Mouse (Mus musculus) left cerebral cortex, postnatal 10 days (tissue): ENCODE data around the gene Lypd9. TPM values are rescaled to one million over a fixed set of nuclear protein-coding genes. Genes with fewer than 3 reads are reported as not detected.
A peak's percentile ranks its signal among the peaks of the same experiment; 100 is the strongest.
"Not testable (repeated sequence)": the region's sequence is repeated elsewhere in the genome, so short reads cannot be mapped to it uniquely, and the experiment has no call there.

ENCODE experiments used
- DNase-seq, 2 experiments: peaks; one replicate each; pipeline ENCODE4 v3.0.0; 2021 to 2022; ENCODE audit warnings: low spot score in 2 of 2, mixed read lengths in 1 of 2; ENCODE audit errors: extremely low spot score in 1 of 2
- intact Hi-C: fragments of 180-260 bp; cut with DNase I; formaldehyde crosslinking; loops from one replicate; pipeline ENCODE4 v1.15.1; 2025
- total RNA-seq, 2 experiments: library from RNA; stranded (reverse); gene quantifications; 2 replicates each; pipeline ENCODE4 v1.2.3; 2021

Lypd9 gene
- total RNA-seq: not detected

DNA sequence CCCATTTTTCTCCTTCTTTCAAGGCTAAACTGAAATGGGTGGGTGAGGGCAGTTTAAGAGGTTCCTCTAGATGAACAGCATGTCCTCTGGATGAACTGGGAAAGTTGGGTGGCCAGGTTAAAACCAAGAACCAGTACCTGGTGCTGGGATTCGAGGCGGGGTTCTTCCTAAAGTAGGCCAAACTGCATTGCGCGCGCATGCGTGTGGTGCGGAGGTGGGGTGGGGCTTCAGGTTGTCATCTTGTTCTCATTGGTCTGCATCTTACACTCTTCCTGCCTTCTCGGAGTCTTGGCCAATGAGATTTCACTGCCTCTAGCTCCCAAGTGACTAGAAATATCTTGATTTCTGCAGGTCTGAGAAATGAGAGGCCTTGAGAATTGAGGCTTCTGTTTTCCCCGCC, at the start of gene Lypd9:
TSS of gene Lypd9 (minus strand) at position 165 of the 400 bp plus-strand sequence.
- intact Hi-C loops: no loop called here
- DNase-seq: no peak

DNA sequence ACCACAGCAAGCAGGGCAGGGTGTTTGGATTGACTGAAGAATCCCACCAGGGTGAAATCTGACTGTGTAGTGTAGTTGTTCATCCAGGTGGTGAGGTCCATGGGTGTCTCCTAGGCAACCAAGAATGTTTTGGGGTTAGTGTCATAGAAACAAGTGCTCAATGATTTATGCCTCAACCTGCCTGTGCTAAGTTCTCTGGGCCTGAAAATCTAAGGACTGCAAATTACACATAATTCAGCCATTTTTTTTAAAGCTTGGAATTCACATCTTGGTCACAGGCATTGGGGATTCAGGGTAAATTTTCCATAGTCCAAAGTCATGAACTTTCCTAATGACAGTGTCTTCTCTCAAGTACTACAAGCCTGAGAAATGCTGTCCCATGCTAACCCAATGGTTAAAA, 49.7 kb upstream of the Lypd9 start, which contains the start of gene Olfr331:
TSS of gene Olfr331 (minus strand) at position 101 of the 400 bp plus-strand sequence.
- DNase-seq, intact Hi-C loops: not testable (repeated sequence)

- intact Hi-C loops: no loop called here
- peak in 1 of 2 experiments; percentile 28 for DNase-seq
Observed at GRCm38 (mm10) chr11:58499290-58499689, 46.6 kb upstream of the Lypd9 start.

GRCm38 (mm10) chr11:58498761-58499160, 46.0 kb upstream of the Lypd9 start:
- no peak for DNase-seq
- intact Hi-C loops: no loop called here

GRCm38 (mm10) chr11:58492455-58492854, 39.7 kb upstream of the Lypd9 start, which contains the start of gene Olfr332:
TSS of gene Olfr332 (minus strand) at chr11:58492555.
- intact Hi-C loops: loop anchor here (5.0 kb wide), 1 partner anchor 90 kb away; no protein-coding TSS in a partner anchor
- no peak for DNase-seq

GRCm38 (mm10) chr11:58462170-58462569, 9.4 kb upstream of the Lypd9 start, which contains the start of gene Olfr30:
TSS of gene Olfr30 (minus strand) at chr11:58462270.
- no peak for DNase-seq
- intact Hi-C loops: no loop called here

GRCm38 (mm10) chr11:58453592-58453991, 869 bp upstream of the Lypd9 start:
- intact Hi-C loops: no loop called here
- no peak for DNase-seq

- DNase-seq: no peak
- intact Hi-C loops: no loop called here
Observed at GRCm38 (mm10) chr11:58437866-58438265, 14.9 kb downstream of the Lypd9 start.

DNA sequence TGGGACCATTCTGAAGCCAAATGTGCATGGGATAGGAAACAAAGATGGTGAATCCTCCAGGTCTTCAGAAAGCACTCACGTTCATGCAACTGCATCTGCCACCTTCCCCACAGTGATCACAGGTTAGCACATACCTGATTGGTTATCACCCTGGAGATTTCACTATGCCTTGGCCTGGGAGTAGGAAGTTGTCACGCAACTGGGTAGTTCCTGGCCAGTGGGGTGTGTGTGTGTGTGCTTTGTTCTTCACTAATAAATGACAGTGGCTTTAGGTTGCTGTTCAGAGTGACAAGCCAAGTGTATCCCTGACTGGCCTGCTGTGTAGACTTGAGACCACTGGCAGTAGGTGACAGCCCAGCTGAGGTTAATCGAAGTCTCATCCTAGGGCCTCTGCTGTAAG, 20.5 kb downstream of the Lypd9 start, which contains the start of gene Gm12253:
TSS of gene Gm12253 (plus strand) at position 301 of the 400 bp plus-strand sequence.
- intact Hi-C loops: no loop called here
- no peak for DNase-seq

- intact Hi-C loops: no loop called here
- no peak for DNase-seq
Observed at GRCm38 (mm10) chr11:58420815-58421214, 31.9 kb downstream of the Lypd9 start, which contains the start of gene 1810065E05Rik. TSS of gene 1810065E05Rik (plus strand) at chr11:58421111.

GRCm38 (mm10) chr11:58418336-58418735, 34.4 kb downstream of the Lypd9 start:
- intact Hi-C loops: no loop called here
- DNase-seq: no peak

- DNase-seq: no peak
- intact Hi-C loops: no loop called here
Observed at GRCm38 (mm10) chr11:58408066-58408465, 44.7 kb downstream of the Lypd9 start.

- no peak for DNase-seq
- intact Hi-C loops: loop anchor here (5.0 kb wide), 2 partner anchors 92 to 237 kb away; partner anchors contain the start of gene Olfr332
Observed at GRCm38 (mm10) chr11:58400655-58401054, 52.1 kb downstream of the Lypd9 start.

- no peak for DNase-seq
- intact Hi-C loops: loop anchor here (5.0 kb wide), 2 partner anchors 92 to 237 kb away; partner anchors contain the start of gene Olfr332
Observed at GRCm38 (mm10) chr11:58399985-58400645, 52.6 kb downstream of the Lypd9 start.

Other genes with a start within 250 kb of the Lypd9 start
- gene 4930438A08Rik, start 178.1 kb downstream of the Lypd9 start, total RNA-seq: not detected
- 10 to 100 TPM; 19.2 to 21.4 TPM for gene Zfp692, start 145.9 kb downstream of the Lypd9 start, total RNA-seq
- 10 to 100 TPM; 47.7 to 50.4 TPM for gene Zfp672, start 122.6 kb downstream of the Lypd9 start, total RNA-seq
- gene Sh3bp5l, start 122.2 kb downstream of the Lypd9 start, total RNA-seq: 10 to 100 TPM; 55.5 to 60.8 TPM
- gene Lypd8, start 73.9 kb downstream of the Lypd9 start, total RNA-seq: not detected
- not detected for gene 1810065E05Rik, start 31.8 kb downstream of the Lypd9 start, total RNA-seq
- not detected for gene Gm12253, start 20.4 kb downstream of the Lypd9 start, total RNA-seq
- gene Olfr30, start 9.3 kb upstream of the Lypd9 start, total RNA-seq: not detected
- not detected for gene Olfr332, start 39.6 kb upstream of the Lypd9 start, total RNA-seq
- not detected for gene Olfr331, start 49.6 kb upstream of the Lypd9 start, total RNA-seq
- gene Olfr330, start 81.9 kb upstream of the Lypd9 start, total RNA-seq: not detected
- not detected for gene Olfr329-ps, start 93.5 kb upstream of the Lypd9 start, total RNA-seq
- under 1 TPM in 1 of 2 experiments, not detected in 1; 0.11 TPM for gene Olfr328, start 102.7 kb upstream of the Lypd9 start, total RNA-seq
- gene Olfr224, start 117.6 kb upstream of the Lypd9 start, total RNA-seq: not detected
- gene Olfr325, start 124.8 kb upstream of the Lypd9 start, total RNA-seq: not detected
- gene Olfr324, start 142.2 kb upstream of the Lypd9 start, total RNA-seq: not detected
- gene 2210407C18Rik, start 163.2 kb upstream of the Lypd9 start, total RNA-seq: not detected
- not detected for gene Olfr323, start 177.6 kb upstream of the Lypd9 start, total RNA-seq
- gene Trim58, start 187.5 kb upstream of the Lypd9 start, total RNA-seq: under 1 TPM in 1 of 2 experiments, not detected in 1; 0.20 TPM
- gene Olfr322, start 205.9 kb upstream of the Lypd9 start, total RNA-seq: not detected
- gene Olfr320, start 228.2 kb upstream of the Lypd9 start, total RNA-seq: not detected
- gene Olfr319, start 246.2 kb upstream of the Lypd9 start, total RNA-seq: not detected